Mouse (Mus musculus) lung, adult 2 months (tissue): ENCODE measurements around the gene Glp2r.

Experiments
- CTCF ChIP-seq: fragments of 200-500 bp; IDR thresholded peaks from 2 replicates; pipeline ENCODE4 v1.5.1; 2011; ENCODE audit warnings: mild to moderate bottlenecking, low read length, control low read depth; ENCODE audit not compliant: insufficient read depth
- POLR2A ChIP-seq: fragments of 200-500 bp; IDR thresholded peaks from 2 replicates; pipeline ENCODE4 v1.6.1; 2011; ENCODE audit warnings: low read depth, mild to moderate bottlenecking, control low read depth, low read length, borderline replicate concordance; ENCODE audit errors: extremely low read depth

DNA sequence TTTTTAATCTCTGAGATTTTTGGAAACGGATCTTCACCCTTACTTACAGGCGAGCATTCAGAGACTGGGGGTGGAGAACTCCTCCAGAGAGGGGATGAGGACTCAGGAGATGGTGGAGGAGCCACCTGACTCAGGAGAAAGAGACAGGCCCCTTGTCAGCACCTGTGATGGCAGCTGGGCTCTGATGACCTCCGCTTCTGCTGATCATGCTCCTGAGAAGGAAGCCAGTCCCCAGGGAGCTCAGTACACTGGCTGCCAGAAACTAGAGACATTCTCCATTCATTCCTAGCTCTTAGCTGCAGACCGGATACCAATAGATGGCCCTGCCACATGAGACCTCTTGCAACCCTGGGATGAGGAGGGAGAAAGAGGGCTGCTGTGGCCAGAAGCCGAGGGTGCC is 128.1 kb downstream of the Glp2r start:
- no peak for TF ChIP-seq CTCF
- TF ChIP-seq POLR2A = no peak
